Mouse (Mus musculus) cerebellum, postnatal 25 days (tissue): ENCODE data around the gene Cblb.

Experiments used
- DNase-seq, 2 experiments: peaks; one replicate each; pipeline ENCODE4 v3.0.0; 2021; ENCODE audit warnings: mixed read lengths in 2 of 2

The Cblb gene

GRCm38 (mm10) chr16:52031091-52031689 lies at the start of gene Cblb:
TSS of gene Cblb (plus strand) at chr16:52031225.
- DNase-seq: peak; percentile 97 to 98

- DNase-seq: peak; percentile 6 to 24
Measured at GRCm38 (mm10) chr16:51985436-51985835, 45.6 kb upstream of the Cblb start.

- DNase-seq: no peak
Measured at GRCm38 (mm10) chr16:51986207-51986606, 44.8 kb upstream of the Cblb start.

- no peak for DNase-seq
Measured at GRCm38 (mm10) chr16:51987085-51987620, 43.9 kb upstream of the Cblb start.

- no peak for DNase-seq
Measured at GRCm38 (mm10) chr16:51988027-51988426, 43.0 kb upstream of the Cblb start.

GRCm38 (mm10) chr16:51989259-51989658 lies 41.8 kb upstream of the Cblb start:
- DNase-seq: no peak

GRCm38 (mm10) chr16:52000043-52000442 lies 31.0 kb upstream of the Cblb start:
- no peak for DNase-seq

GRCm38 (mm10) chr16:52000801-52001200 lies 30.2 kb upstream of the Cblb start:
- no peak for DNase-seq

GRCm38 (mm10) chr16:52007006-52007405 lies 24.0 kb upstream of the Cblb start:
- no peak for DNase-seq

GRCm38 (mm10) chr16:52008471-52008870 lies 22.6 kb upstream of the Cblb start:
- no peak for DNase-seq

GRCm38 (mm10) chr16:52009421-52009820 lies 21.6 kb upstream of the Cblb start:
- no peak for DNase-seq

GRCm38 (mm10) chr16:52012984-52013383 lies 18.0 kb upstream of the Cblb start:
- no peak for DNase-seq

GRCm38 (mm10) chr16:52013812-52014211 lies 17.2 kb upstream of the Cblb start:
- DNase-seq: no peak

- DNase-seq: no peak
Measured at GRCm38 (mm10) chr16:52023417-52023816, 7.6 kb upstream of the Cblb start.

GRCm38 (mm10) chr16:52027326-52027725 lies 3.7 kb upstream of the Cblb start:
- no peak for DNase-seq

- no peak for DNase-seq
Measured at GRCm38 (mm10) chr16:52029001-52029400, 2.0 kb upstream of the Cblb start.

GRCm38 (mm10) chr16:52031712-52032251 lies 757 bp downstream of the Cblb start:
- peak; percentile 83 to 84 for DNase-seq

- peak; percentile 13 to 50 for DNase-seq
Measured at GRCm38 (mm10) chr16:52032376-52033330, 1.6 kb downstream of the Cblb start.

GRCm38 (mm10) chr16:52033381-52034315 lies 2.6 kb downstream of the Cblb start:
- DNase-seq: no peak

GRCm38 (mm10) chr16:52034356-52034755 lies 3.3 kb downstream of the Cblb start:
- DNase-seq: peak; percentile 28 to 39

- DNase-seq: no peak
Measured at GRCm38 (mm10) chr16:52036295-52036694, 5.3 kb downstream of the Cblb start.

GRCm38 (mm10) chr16:52038283-52038682 lies 7.3 kb downstream of the Cblb start:
- DNase-seq: no peak
